Mouse (Mus musculus) CH12.LX (cell line): ENCODE results near the gene Pknox2. TPM values are rescaled to one million over a fixed set of nuclear protein-coding genes. Genes with fewer than 3 reads are reported as not detected.

Experiments used
- DNase-seq: peaks from one replicate; pipeline ENCODE4 v3.0.0-alpha.2; 2013; ENCODE audit errors: extremely low read depth
- H3K27ac ChIP-seq: 2 replicates; pipeline ENCODE4 v1.5.1; 2012; ENCODE audit warnings: low read depth, mild to moderate bottlenecking, control low read depth, moderate library complexity; ENCODE audit not compliant: insufficient read depth
- H3K27me3 ChIP-seq: replicated peaks from 2 replicates; pipeline ENCODE3; 2012; ENCODE audit warnings: inconsistent platforms
- H3K36me3 ChIP-seq, 2 experiments: replicated peaks in 1 of 2; 2 replicates each; pipeline versions ENCODE3 to v1.6.1; 2012; ENCODE audit warnings: inconsistent platforms in 1 of 2, low read length in 1 of 2, mild to moderate bottlenecking in 1 of 2, mixed read lengths in 1 of 2, moderate library complexity in 1 of 2; ENCODE audit not compliant: control insufficient read depth in 1 of 2, insufficient read depth in 1 of 2
- H3K4me1 ChIP-seq, 2 experiments: 2 replicates each; pipeline ENCODE4 v1.6.1; 2012; ENCODE audit warnings: inconsistent platforms in 1 of 2, moderate library complexity in 1 of 2; ENCODE audit not compliant: insufficient read depth in 2 of 2, control insufficient read depth in 1 of 2
- H3K4me2 ChIP-seq: 2 replicates; pipeline ENCODE4 v1.6.1; 2012; ENCODE audit warnings: low read depth, mild to moderate bottlenecking, control low read depth; ENCODE audit not compliant: poor library complexity, insufficient read depth, severe bottlenecking
- H3K4me3 ChIP-seq, 3 experiments: fragments of 150-350 bp in 1 of 3; sonication (generic) in 1 of 3; replicated peaks in 1 of 3; 2 replicates each; pipeline versions ENCODE3 to v1.5.1; 2011 to 2012; ENCODE audit warnings: low read depth in 2 of 3, low read length in 2 of 3, mild to moderate bottlenecking in 2 of 3, moderate library complexity in 2 of 3, control low read depth in 1 of 3, improper control_type of control experiment in 1 of 3, inconsistent platforms in 1 of 3, mixed read lengths in 1 of 3; ENCODE audit not compliant: poor library complexity in 1 of 3
- H3K79me2 ChIP-seq: replicated peaks from 2 replicates; pipeline ENCODE4 v1.6.1; 2012; ENCODE audit warnings: mild to moderate bottlenecking, moderate library complexity; ENCODE audit not compliant: control insufficient read depth, poor library complexity, insufficient read depth, severe bottlenecking; ENCODE audit errors: extremely low read depth
- H3K9ac ChIP-seq: 2 replicates; pipeline ENCODE4 v1.6.1; 2012; ENCODE audit warnings: low read depth, mild to moderate bottlenecking, control low read depth, moderate library complexity; ENCODE audit not compliant: insufficient read depth
- H3K9me3 ChIP-seq: replicated peaks from 2 replicates; pipeline ENCODE3; 2012; ENCODE audit warnings: low read length, inconsistent platforms, mixed read lengths
- CHD1 ChIP-seq: IDR thresholded peaks from 2 replicates; pipeline ENCODE4 v1.6.1; 2012; ENCODE audit warnings: low read depth, low read length, improper control_type of control experiment, inconsistent platforms
- CHD2 ChIP-seq: IDR thresholded peaks from 2 replicates; pipeline ENCODE4 v1.6.1; 2011; ENCODE audit warnings: low read length, improper control_type of control experiment
- ELF1 ChIP-seq: IDR thresholded peaks from 2 replicates; pipeline ENCODE4 v1.6.1; 2014; ENCODE audit warnings: low read depth, mild to moderate bottlenecking, inconsistent platforms, low read length, improper control_type of control experiment
- EP300 ChIP-seq: IDR thresholded peaks from 2 replicates; pipeline ENCODE4 v1.6.1; 2011; ENCODE audit warnings: low read length, improper control_type of control experiment
- ETS1 ChIP-seq: conservative IDR thresholded peaks from 2 replicates; pipeline ENCODE4 v1.6.1; 2012; ENCODE audit warnings: low read depth, mild to moderate bottlenecking, inconsistent platforms, low read length, improper control_type of control experiment, moderate library complexity
- GABPA ChIP-seq: IDR thresholded peaks from 2 replicates; pipeline ENCODE4 v1.6.1; 2012; ENCODE audit warnings: low read depth, low read length, improper control_type of control experiment, inconsistent platforms; ENCODE audit not compliant: insufficient replicate concordance
- HCFC1 ChIP-seq: IDR thresholded peaks from 2 replicates; pipeline ENCODE4 v1.6.1; 2012; ENCODE audit warnings: low read depth, mild to moderate bottlenecking, inconsistent platforms, low read length, improper control_type of control experiment
- MYC ChIP-seq: IDR thresholded peaks from 2 replicates; pipeline ENCODE4 v1.6.1; 2011; ENCODE audit warnings: low read depth, mild to moderate bottlenecking, improper control_type of control experiment, low read length
- NELFE ChIP-seq: IDR thresholded peaks from 2 replicates; pipeline ENCODE4 v1.6.1; 2011; ENCODE audit warnings: low read depth, low read length, improper control_type of control experiment
- NRF1 ChIP-seq: IDR thresholded peaks from 2 replicates; pipeline ENCODE4 v1.6.1; 2014; ENCODE audit warnings: low read depth, mild to moderate bottlenecking, inconsistent platforms, low read length, improper control_type of control experiment, moderate library complexity
- PAX5 ChIP-seq: IDR thresholded peaks from 2 replicates; pipeline ENCODE4 v1.6.1; 2012; ENCODE audit warnings: low read length, inconsistent platforms, mixed read lengths
- POLR2AphosphoS2 ChIP-seq: IDR thresholded peaks from 2 replicates; pipeline ENCODE4 v1.6.1; 2011; ENCODE audit warnings: low read depth, low read length, improper control_type of control experiment
- RAD21 ChIP-seq: IDR thresholded peaks from 2 replicates; pipeline ENCODE4 v1.6.1; 2011; ENCODE audit warnings: low read depth, mild to moderate bottlenecking, low read length, improper control_type of control experiment, moderate library complexity
- RCOR1 ChIP-seq: conservative IDR thresholded peaks from 2 replicates; pipeline ENCODE4 v1.6.1; 2012; ENCODE audit warnings: low read depth, mild to moderate bottlenecking, inconsistent platforms, low read length, improper control_type of control experiment
- SIN3A ChIP-seq: IDR thresholded peaks from 2 replicates; pipeline ENCODE4 v1.6.1; 2012; ENCODE audit warnings: low read length, improper control_type of control experiment, inconsistent platforms
- SMC3 ChIP-seq: IDR thresholded peaks from 2 replicates; pipeline ENCODE4 v1.6.1; 2011; ENCODE audit warnings: low read depth, low read length, improper control_type of control experiment
- TBP ChIP-seq: conservative IDR thresholded peaks from 2 replicates; pipeline ENCODE4 v1.6.1; 2011; ENCODE audit warnings: low read depth, low read length, improper control_type of control experiment
- UBTF ChIP-seq: IDR thresholded peaks from 2 replicates; pipeline ENCODE4 v1.6.1; 2012; ENCODE audit warnings: low read depth, mild to moderate bottlenecking, inconsistent platforms, low read length, improper control_type of control experiment, moderate library complexity
- ZC3H11A ChIP-seq: IDR thresholded peaks from 2 replicates; pipeline ENCODE4 v1.6.1; 2012; ENCODE audit warnings: low read depth, mild to moderate bottlenecking, inconsistent platforms, low read length, improper control_type of control experiment
- ZKSCAN1 ChIP-seq: IDR thresholded peaks from 2 replicates; pipeline ENCODE4 v1.6.1; 2012; ENCODE audit warnings: low read depth, inconsistent platforms, low read length, improper control_type of control experiment, borderline replicate concordance
- ZNF384 ChIP-seq: IDR thresholded peaks from 2 replicates; pipeline ENCODE4 v1.6.1; 2012; ENCODE audit warnings: low read depth, low read length, improper control_type of control experiment, inconsistent platforms
- dilution Hi-C: fragments of 300-500 bp; cut with MboI; formaldehyde crosslinking; loops from 2 replicates; pipeline ENCODE4 v1.14.3; 2020; ENCODE audit warnings: low sequenced_read_pairs; ENCODE audit not compliant: extremely low pct_unique_long_range_greater_than_20kb, extremely low pct_ligation_motif_present
- in situ Hi-C: fragments of 300-500 bp; cut with MboI; formaldehyde crosslinking; loops from 3 replicates; pipeline ENCODE4 v1.14.3; 2019; ENCODE audit warnings: low sequenced_read_pairs, low pct_ligation_motif_present, low pct_unique_long_range_greater_than_20kb, mixed read lengths
- polyA plus RNA-seq: library from polyadenylated mRNA; unstranded; fragments of >175 nt; gene quantifications from 2 replicates; pipeline ENCODE4 v1.2.1, GENCODE M21; 2012; ENCODE audit warnings: low read depth; ENCODE audit not compliant: insufficient read length
- total RNA-seq, 2 experiments: library from RNA; depleted of rRNA; stranded (reverse); fragments of 300-350 nt in 1 of 2; fragments of >200 nt in 1 of 2; gene quantifications; 2 replicates each; pipeline ENCODE4 v1.2.3; 2012 to 2014

Pknox2 gene
- total and polyA plus RNA-seq, 3 experiments = 0.08 to 0.11 TPM; not detected in 1

- H3K27ac ChIP-seq = no peak overlapping the region
- H3K9ac ChIP-seq = no peak overlapping the region
- peaks cover 11% of the 10 kb centered on the region for H3K27me3 ChIP-seq
- H3K9me3 ChIP-seq = peaks cover 4% of the 10 kb centered on the region
- in situ Hi-C loops = no loop called here
- TF ChIP-seq ETS1 = no peak
- TF ChIP-seq CHD2 = peak; percentile 48; the same call in 1 of the 2 replicates
- TF ChIP-seq SMC3 = no peak
- TF ChIP-seq RAD21 = no peak
- no peak for TF ChIP-seq UBTF
- no peak for TF ChIP-seq ZC3H11A
- no peak for TF ChIP-seq HCFC1
- no peak for TF ChIP-seq CHD1
- no peak for TF ChIP-seq NELFE
- DNase-seq = peak; percentile 62
- dilution Hi-C loops = no loop called here
- H3K79me2 ChIP-seq = no peaks in the 10 kb centered on the region
- H3K4me3 ChIP-seq = no peak overlapping the region
- H3K4me2 ChIP-seq = peak overlapping the region; percentile 1; the same call in 1 of the 2 replicates
- no peaks in the 10 kb centered on the region for H3K36me3 ChIP-seq
- H3K4me1 ChIP-seq = peaks cover 3 to 16% of the 10 kb centered on the region in 2 experiments
Measured at GRCm38 (mm10) chr9:37139514-37139913, 7.7 kb downstream of the Pknox2 start.

- dilution Hi-C loops (no loop called here), in situ Hi-C loops (no loop called here)
Measured at GRCm38 (mm10) chr9:37138883-37139282, 8.3 kb downstream of the Pknox2 start.

GRCm38 (mm10) chr9:37136340-37136739, 10.9 kb downstream of the Pknox2 start:
- Histone ChIP-seq H3K79me2 (no peaks in the 10 kb centered on the region), H3K36me3 (no peaks in the 10 kb centered on the region), H3K27me3 (peaks cover 7% of the 10 kb centered on the region), H3K4me1 (peaks cover 3 to 16% of the 10 kb centered on the region in 2 experiments), H3K4me3 (no peak overlapping the region), H3K27ac (no peak overlapping the region), H3K4me2 (no peak overlapping the region), H3K9me3 (peaks cover 4% of the 10 kb centered on the region), H3K9ac (no peak overlapping the region)
- no peak for TF ChIP-seq CHD1
- TF ChIP-seq POLR2AphosphoS2 = no peak
- TF ChIP-seq MYC = no peak
- no peak for TF ChIP-seq RCOR1
- no peak for TF ChIP-seq EP300
- TF ChIP-seq ZNF384 = no peak
- no peak for TF ChIP-seq PAX5
- no peak for TF ChIP-seq ELF1
- no peak for TF ChIP-seq ZKSCAN1
- TF ChIP-seq ETS1 = no peak
- TF ChIP-seq SMC3 = no peak
- no peak for TF ChIP-seq TBP
- in situ Hi-C loops = no loop called here
- dilution Hi-C loops = no loop called here
- no peak for DNase-seq

More at GRCm38 (mm10) chr9:37138883-37139282, 8.3 kb downstream of the Pknox2 start:
- H3K4me1 ChIP-seq = peaks cover 3 to 16% of the 10 kb centered on the region in 2 experiments
- no peak overlapping the region for H3K9ac ChIP-seq
- DNase-seq = no peak
- H3K4me3 ChIP-seq = no peak overlapping the region
- no peak overlapping the region for H3K27ac ChIP-seq
- H3K4me2 ChIP-seq = no peak overlapping the region
- H3K36me3 ChIP-seq = no peaks in the 10 kb centered on the region
- H3K27me3 ChIP-seq = peaks cover 11% of the 10 kb centered on the region
- TF ChIP-seq CHD2 (no peak), NRF1 (no peak), TBP (no peak), RAD21 (no peak), SIN3A (no peak), NELFE (no peak), ETS1 (no peak), GABPA (no peak)
- H3K79me2 ChIP-seq = no peaks in the 10 kb centered on the region
- peaks cover 4% of the 10 kb centered on the region for H3K9me3 ChIP-seq
